Mouse (Mus musculus): ENCODE results near the gene Dppa5a.

Dppa5a gene

DNA sequence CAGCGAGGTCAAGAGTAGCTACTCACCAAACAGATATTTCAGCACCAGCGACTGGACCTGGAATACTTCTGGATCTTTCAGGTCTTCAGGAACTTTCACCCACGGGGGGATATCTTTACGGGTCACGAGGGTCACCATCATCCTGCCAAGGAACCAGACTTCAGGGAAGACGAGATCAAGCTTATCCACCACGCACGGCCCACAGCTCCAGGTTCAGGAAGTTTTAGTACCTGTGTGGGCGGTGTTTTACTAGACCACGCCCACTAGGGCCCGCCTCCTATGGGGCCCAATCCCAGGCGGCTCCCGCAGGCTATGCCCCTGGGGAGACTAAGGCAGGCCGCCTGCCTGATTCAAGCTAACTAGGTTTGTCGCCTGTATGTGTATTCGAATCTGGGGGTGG lies at the start of gene Dppa5a:
Gene Dppa5a, minus strand, starts transcription at position 219 of the 400 bp plus-strand sequence.
- DNase-seq, result peak; percentile 2

DNA sequence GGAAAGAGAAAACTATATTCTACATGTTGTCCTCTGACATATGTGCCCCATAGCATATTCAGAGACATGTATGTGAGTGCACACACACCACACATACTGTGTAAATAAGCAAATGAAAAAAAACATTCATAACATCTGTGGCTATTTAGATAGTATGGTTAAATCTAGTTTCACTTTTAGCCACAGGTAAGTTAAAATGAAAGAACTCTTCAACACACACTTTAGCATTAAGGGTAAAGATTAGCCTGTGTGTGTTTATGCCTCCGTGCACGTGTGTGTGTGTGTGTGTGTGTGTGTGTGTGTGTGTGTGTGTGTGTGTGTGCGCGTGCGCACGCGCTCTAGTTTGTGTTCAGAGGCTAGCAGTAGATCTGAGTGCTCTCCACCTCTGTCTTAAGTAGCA lies 33.6 kb upstream of the Dppa5a start:
- DNase-seq, result no peak

DNA sequence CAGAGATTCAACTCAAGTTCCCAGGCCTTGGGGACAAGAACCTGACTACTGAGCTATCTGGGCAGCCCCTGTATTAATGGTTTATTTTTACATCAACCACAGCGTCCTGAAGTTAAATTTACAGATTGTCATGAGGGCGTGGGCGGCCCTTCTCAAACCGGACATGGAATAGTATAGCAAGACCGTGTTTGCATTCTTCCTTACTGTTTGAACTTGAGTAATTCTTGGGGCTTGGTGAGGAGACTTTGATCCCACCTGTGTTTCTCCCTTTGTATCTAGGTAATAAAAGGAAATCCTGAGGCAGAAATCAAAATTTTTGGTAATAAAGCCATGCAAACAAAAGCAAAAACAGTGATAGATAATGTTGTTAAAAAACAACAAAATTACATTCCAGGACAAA lies 32.6 kb upstream of the Dppa5a start:
- no peak for DNase-seq

DNA sequence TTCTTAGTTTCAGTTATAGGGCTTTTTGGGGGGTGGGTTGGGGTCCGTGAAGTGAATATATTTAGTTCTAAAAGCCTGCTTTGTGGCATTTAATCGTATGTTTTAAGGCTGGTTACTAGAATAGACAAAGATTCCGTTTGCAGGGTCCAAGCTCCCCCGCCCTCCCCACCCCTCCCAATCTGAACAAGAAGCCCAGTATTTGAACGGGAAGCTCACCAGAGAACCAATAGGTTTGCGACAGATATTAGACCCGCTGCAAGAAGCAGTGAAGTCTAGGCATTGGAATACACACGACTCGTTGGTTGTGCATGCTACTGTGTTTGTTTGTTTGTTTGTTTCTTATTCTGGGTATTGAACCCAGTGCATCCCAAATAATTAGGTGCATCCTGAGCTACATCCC lies 28.5 kb upstream of the Dppa5a start:
- no peak for DNase-seq

DNA sequence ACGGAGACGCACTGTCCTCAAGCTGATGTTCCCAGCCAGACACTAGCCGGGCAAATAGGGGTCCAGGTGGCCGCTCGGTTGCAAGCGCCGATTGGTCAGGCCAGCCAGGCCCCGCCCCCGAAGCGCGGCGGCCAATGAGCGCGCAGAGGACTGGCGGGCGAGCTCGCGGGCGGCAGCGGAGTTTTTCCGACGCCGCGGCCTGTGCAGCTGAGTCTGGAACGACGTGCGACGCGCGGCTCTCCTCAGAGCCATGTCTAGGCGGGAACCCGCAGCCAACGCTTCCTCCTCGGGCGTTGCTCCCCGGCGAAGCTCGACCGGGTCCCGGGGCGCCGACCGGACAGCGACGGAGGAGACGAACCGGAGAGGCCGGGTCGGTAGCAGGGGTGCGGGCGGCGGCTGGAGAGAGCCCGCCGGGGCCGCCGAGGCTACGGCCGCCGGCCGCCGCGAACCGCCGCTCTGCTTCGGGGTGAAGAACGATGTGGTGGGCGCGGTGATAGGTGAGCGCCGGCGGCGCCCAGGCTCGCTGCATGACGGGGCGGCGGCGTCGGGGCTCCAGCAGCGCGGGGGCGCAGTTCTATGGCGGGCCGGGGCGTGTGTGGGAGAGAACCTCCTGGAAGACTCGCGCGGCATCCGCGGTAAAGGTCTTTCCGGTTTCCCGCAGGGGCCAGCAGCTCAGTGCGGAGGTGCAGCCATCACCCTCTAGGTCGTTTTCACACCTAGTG lies 27.8 kb upstream of the Dppa5a start, which contains the start of gene Ddx43:
Gene Ddx43, plus strand, starts transcription at position 148 of the 722 bp plus-strand sequence.
- DNase-seq, result no peak

DNA sequence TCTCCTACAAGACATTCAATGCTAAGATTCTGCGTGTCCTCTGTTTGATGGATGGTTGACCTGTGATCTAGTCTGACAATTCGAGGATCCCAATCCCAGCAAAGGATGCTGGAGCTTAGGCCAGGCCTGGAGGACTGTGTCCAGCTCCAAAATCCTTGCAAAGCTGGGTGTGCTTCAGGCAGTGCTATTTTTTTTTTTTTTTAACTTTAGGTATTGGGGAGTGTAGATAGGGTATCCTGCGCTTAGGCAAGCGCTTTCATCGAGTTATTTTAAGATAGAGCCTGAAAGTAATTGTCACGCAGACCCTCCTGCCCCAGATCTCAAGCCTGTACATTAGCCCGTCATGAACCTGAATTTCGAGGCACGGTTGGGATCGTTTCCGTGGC lies 27.3 kb upstream of the Dppa5a start:
- no peak for DNase-seq

DNA sequence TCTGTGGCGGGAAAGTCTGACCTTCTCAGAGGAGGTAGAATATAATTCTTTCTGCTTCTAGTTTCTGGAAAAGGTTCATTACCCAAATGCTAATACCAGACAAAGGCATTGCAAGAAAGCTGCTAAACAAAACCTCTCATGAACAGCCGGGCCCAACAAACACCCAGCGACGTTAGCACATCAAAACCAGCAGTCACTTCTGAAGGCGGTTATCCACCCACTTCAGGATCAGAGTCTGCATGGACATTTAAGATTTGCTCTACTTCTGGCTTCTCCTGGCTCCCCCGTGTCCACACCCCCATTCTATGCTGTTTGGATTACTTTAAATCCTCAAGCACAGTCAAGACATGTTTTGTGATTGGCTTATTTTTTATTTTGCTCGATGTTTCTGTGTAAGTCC lies 26.6 kb upstream of the Dppa5a start:
- no peak for DNase-seq

DNA sequence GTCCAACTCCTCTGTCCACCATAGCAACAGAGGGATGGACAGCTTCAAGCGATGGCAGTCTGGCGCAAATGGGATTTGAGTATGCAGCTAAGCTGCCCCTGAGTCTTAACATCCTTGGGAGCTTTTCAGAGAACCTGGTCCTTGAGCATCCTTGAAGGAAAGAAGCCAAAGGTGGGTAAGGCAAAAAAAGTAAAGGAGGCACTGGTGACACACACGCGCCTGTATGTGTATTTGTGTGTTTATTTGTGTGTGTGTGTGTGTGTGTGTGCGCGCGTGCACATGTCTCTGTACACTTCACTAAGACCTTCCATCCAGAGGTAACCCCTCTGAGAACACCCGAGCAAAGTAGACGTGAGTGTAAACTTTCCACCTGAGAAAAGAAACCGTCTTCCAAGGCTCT lies 25.8 kb upstream of the Dppa5a start:
- no peak for DNase-seq

DNA sequence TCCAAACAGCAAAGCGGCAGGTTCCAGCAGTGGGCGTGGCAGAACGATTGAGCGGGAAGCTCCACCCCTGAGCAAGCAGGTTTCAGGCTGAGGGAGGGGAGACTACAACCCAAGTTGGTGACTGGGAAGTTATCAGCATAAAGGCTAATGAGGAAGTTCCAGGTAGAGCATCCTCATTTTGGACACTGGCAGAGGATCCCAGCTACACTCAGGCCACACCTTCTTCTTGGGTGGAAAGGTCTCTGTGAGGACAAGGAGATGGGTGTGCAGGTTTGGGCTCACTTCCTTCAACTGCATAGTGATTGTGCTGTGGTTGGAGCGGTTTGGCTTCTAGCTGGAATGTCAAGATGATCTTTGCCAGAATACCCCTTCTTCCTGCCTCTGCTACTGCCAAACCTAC lies 22.0 kb upstream of the Dppa5a start:
- DNase-seq, result no peak

DNA sequence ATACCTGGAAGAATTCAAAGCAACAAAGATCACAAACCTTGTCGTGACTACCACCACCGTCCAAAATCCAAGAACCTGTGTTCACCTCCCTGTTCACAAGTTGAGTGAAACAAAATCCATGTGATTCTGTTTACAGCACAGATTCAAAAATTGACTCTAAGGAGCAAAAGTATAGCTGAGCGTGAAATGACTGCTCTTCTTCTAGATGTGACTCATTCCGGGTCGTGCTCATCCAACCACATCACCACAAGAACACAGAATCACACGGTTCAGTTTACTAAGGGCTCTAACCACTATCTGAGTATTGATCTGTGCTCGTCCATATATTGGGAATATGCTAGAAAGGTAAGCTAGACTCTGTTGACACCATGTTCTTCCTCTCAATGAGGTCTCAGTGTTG lies 19.0 kb upstream of the Dppa5a start:
- no peak for DNase-seq

DNA sequence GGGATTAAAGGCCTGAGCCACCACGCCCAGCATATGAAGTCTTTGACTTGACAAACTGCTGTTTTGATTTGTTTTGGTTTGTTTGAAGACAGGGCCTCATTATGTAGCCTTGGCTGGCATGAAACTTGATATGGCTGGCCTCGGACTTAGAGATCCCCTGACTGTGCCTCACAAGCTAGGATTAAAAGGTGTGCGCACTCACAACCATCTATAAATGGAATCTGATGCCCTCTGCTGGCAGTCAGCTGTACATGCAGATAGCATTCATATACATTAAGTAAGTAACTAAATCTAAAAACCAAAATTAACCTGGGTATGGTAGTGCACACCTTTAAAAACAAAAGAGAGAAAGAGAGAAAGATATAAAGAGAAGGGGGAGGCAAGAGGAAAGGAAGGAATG lies 17.9 kb upstream of the Dppa5a start:
- no peak for DNase-seq

DNA sequence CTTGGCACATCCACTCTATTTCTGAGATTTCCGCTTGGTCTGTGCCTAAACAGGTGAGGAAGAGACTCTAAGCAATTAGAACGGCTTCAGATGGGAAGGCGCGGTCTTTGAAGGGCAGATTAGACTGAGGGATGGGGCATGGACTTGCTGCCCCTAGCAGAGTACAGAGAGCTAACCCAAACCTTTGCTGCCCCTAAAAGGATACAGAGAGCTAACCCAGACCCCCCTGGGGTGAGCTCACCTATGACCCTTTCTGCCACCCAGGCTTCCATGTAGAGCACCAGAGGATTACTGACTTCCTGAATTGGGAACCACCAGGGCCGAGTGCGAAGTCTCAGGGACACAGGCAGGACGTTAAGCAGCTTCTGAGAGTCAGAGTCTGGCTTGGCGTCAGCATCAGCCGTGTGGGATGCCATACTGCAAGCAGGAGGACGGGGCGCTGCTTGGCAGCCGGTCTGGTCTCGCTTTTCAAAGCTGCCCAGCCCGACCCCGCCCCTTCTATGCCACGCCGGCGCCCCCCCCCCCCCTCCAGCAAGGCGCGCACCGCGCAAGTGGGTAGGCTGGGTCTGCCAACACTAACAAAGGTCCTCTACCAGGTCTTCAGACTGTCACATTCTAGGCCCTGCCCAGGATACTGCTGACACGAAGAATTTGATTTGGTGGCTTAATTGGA lies 10.3 kb upstream of the Dppa5a start, which contains the start of gene Ooep:
Gene Ooep, minus strand, starts transcription at position 613 of the 673 bp plus-strand sequence.
- DNase-seq, result no peak

DNA sequence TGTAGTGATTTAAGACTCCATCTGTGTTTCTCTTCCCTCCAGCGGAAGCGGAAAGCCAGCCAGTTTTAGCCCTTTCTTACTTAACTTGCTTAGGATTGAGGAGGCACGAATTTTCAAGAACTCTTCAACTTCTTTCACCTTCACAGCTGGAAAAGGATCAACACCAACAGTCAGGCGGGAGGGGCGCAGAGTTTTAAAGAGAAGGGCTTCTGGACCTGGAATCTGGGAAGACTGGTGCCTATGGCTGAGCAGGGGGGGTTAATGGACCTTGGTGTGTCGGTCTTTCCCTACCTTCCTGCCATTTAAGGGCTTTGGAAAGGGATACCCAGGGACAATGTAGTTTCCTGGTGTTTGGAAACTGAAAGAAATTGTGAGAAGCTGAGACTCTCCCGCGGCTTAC lies 9.6 kb upstream of the Dppa5a start:
- DNase-seq, result no peak

DNA sequence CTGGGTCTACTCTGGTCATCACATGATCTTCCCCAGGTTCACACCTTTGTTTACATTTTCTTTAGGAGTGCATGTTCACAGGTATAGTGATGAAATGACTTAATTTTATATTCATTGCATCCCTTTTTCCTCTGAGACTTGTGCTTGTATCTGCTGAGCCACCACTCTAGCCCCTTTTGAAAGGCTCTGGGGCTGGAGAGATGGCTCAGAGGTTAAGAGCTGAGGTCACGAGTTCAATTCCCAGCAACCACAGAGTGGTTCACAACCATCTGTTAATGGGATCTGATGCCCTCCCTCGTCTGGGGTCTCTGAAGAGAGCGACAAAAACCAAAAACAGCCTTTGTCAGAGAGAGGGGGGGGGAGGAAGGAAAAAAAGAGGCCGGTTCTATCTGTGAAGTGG lies 7.5 kb upstream of the Dppa5a start:
- DNase-seq, result no peak

DNA sequence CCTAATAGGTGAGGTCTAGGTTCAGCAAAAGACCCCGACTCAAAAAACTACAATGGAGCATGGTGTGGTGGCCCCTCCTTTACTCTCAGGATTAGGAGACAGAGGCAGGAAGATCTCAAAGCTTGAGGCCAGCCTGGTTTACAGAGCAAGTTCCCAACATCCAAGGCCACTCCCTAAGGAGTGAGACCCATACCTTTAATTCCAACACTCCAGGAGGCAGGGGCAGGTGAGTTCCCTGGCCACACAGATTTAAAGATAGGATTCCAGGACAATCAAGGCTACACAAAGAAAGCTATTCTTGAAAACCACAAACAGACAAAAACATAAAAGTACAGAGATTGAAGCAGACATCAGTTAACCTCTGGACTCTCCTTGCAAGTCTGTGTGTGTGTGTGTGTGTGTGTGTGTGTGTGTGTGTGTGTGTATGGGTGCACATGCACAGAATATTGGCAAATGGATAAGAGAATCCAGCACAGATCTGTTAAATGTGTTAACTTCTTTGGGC lies 7.0 kb upstream of the Dppa5a start:
- DNase-seq, result no peak

DNA sequence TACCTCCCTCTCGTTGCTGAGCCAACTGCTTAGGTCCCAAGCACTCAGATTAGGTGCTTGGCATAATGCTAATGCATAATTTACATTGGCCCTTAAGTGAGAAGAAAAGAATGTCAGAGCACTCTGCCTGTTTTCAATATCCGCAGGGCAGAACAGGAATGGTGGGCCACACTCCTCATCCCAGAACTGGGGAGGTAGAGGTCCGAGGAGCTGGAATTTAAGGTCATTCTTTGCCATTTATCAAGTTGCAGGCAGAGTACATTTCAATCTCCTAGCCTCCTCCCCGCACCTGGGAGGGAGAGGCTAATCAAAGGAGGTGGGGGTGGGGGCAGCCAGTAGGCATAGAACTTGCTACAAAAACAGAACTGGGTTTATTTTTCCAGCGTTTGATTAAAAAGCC lies 6.4 kb upstream of the Dppa5a start:
- no peak for DNase-seq

DNA sequence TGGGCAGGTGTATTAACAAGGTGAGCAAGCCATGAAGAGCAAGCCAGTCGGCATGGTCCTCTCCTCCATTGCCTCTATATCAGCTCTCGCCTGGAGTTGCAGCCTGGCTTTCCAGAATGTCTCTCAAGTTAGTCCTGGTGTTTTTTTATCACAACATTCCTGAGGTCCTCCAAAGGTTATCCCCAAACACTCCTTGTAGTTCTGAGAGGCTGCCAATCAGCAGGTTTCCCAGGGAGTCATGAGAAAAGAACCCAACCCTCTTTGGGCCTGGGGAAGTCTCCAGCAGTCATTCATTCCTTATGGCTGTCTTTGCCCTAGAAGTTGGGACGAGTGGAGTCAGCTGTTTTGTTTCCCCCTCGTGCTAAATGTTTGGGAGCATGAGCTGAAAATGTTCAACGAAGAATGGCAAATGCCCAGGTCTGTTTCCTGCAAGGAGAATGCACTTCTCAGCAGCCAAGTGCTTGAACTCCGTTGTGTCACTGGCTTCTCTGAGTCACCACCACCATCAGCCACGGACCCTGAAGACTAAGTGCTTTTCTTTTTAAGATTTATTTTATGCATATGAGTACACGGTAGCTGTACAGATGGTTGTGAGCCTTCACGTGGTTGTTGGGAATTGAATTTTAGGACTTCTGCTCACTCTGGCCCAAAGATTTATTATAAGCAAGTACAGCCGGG lies 5.0 kb upstream of the Dppa5a start:
- no peak for DNase-seq

DNA sequence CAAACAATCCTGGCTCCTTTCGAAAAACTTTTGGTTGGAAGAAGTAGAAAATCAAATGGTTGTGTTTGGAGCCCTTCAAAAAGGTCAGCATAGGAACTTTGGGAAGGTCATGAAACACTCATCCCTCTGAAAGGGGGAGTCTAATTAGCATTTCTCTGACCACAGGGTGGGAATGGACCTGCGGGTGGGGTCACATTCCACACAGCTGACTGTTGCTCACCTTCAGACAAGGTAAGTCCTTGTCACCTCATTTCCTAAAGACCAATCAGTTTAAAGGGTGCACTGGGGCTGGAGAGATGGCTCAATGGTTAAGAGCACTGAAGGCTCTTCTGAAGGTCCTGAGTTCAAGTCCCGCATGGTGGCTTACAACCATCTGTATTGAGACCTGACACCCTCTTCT lies 3.5 kb upstream of the Dppa5a start:
- DNase-seq, result no peak

DNA sequence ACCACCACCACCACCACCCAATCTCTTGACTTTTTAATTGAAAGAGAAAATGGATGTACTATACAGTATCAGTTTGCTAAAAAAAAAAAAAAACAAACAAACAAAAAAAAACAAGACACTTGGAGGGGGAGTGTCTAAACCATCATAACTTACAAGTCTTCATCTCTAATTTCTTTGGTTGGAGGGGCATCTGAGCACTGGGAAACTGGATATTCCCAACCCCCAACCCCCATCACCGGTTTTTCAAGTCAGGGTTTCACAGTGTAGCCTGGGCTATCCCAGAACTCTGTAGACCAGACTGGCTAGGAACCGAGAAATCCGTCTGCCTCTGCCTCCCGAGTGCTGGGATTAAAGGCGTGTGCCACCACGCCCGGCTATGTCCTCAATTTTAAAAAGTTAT lies 1.8 kb upstream of the Dppa5a start:
- no peak for DNase-seq

DNA sequence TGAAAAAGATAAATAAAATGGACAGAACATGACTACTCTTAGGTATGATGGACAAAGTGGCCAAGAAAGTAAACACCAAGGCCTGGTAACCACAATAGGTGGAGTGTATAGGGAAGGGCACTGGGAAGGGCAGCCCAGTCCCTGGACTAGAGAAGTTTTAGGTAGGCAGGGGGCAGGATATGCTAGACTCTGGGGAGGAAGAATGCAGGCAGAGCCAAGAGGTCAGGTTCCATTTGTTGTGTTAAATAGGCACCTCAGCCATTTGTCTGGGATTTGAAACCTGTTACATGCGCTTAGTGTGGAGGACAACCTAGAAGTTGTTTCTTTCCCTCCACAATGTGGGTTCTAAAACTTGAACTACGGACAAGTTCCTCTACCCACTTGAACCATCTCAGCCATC lies 1.4 kb upstream of the Dppa5a start:
- no peak for DNase-seq

DNA sequence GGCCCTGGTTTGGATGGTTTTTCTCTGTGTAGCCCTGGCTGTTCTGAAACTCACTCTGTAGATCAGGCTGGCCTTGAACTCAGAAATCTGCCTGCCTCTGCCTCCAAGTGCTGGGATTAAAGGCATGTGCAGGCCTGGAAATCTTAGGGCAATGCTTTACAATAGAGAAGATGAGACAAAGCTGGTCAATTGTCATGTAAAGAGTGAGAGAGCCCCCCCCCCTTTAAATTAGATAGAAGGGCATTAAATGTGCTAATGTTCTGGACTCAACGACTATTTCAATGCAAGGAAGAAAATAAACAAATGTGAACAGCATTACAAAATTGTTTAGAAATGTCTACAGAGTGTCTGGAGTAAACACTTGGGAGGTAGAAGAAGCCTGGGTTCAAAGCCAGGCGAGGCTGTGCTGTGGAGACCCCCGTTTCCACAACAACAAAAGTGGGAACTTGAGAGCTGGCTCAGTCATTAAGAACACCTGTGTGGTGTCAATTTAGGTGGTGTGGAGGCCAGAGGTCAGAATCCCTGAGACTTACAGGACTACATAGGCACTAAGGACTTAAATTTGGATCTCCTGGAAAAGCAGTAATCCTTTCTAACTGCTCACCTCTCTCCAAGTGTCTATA lies 805 bp upstream of the Dppa5a start:
- no peak for DNase-seq

DNA sequence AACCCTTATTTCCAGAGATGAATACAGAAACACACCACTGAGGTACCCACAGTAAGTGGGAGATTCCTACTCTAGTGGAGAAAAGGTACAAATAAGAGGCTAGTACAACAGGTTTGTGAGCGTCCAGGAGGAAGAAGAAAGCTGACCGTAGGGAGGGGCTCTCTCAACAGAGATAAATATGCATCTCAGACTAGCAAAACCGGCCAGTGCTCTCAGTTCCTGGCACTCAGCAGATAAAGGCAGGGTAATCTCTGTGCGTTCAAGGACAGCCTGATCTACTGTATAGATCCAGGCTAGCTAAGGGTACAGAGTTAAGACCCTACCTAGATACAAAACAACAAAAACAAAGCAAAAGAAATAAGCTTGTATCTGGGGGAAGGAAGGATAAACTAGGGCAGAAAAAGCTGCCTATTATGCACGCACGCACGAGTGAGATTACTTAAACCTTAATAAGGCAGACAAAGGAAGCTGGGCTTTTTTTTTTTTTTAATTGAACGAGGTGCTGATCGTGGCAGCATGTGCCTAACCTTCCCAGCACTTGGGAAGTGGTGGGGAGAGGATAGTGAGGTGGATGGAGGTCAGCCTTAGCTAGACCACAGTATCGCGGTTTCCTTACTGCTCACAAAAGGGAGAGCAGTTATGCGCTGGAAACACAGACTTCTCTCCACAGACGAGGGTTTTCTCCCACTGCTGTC lies 2.0 kb downstream of the Dppa5a start:
- DNase-seq, result no peak

DNA sequence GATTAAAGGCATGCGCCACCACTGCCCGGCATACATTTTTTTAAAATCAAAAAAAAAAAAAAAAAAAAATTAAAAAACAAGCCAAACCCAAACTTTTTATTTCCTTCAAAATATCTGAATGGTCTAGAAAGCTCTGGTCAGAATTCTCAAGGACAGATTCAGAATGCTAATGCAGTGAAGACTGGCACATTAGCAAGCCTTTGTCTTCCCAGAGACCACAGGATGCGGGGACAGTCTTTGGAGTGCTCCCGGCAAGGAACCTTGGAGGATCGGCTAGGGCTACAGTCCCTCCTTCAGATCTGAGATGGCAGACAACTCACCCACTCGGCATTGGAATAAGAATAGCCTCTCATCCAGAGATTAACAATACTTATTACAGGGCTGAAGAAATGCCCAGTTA lies 3.3 kb downstream of the Dppa5a start:
- no peak for DNase-seq

Data from cerebellum, adult 9-10 months (tissue).